Mouse (Mus musculus) forebrain, embryonic 14.5 days (tissue): ENCODE measurements around the gene 4930523C07Rik. TPM values are rescaled to one million over a fixed set of nuclear protein-coding genes. Genes with fewer than 3 reads are reported as not detected.
A peak's percentile ranks its signal among the peaks of the same experiment; 100 is the strongest.

Experiments used
- ATAC-seq: fragments of 200-750 bp; cut with Nextera tagmentation; 2 replicates; pipeline ENCODE4 v1.8.0; 2017; ENCODE audit warnings: mild to moderate bottlenecking, moderate library complexity
- DNase-seq: peaks from one replicate; pipeline ENCODE4 v3.0.0-alpha.2; 2015; ENCODE audit warnings: low spot score
- H3K27ac ChIP-seq: fragments of 300-500 bp; sonication (generic); 2 replicates; pipeline ENCODE4 v1.5.1; 2014; ENCODE audit warnings: low read depth, mild to moderate bottlenecking, control low read depth, low read length, moderate library complexity
- H3K27me3 ChIP-seq: fragments of 300-500 bp; sonication (generic); replicated peaks from 2 replicates; pipeline ENCODE4 v1.6.1; 2014; ENCODE audit warnings: low read length, control low read depth, mixed read lengths; ENCODE audit not compliant: control insufficient read depth, insufficient read depth
- H3K36me3 ChIP-seq: fragments of 300-500 bp; sonication (generic); 2 replicates; pipeline ENCODE4 v1.6.1; 2014; ENCODE audit warnings: low read length, control low read depth; ENCODE audit not compliant: control insufficient read depth, insufficient read depth
- H3K4me1 ChIP-seq: fragments of 300-500 bp; sonication (generic); 2 replicates; pipeline ENCODE4 v1.6.1; 2014; ENCODE audit warnings: antibody characterized with exemption, low read length, control low read depth; ENCODE audit not compliant: control insufficient read depth, insufficient read depth
- H3K4me2 ChIP-seq: fragments of 300-500 bp; sonication (generic); 2 replicates; pipeline ENCODE4 v1.6.1; 2014; ENCODE audit warnings: mild to moderate bottlenecking, control low read depth, low read length
- H3K4me3 ChIP-seq: fragments of 300-500 bp; sonication (generic); 2 replicates; pipeline ENCODE4 v1.5.1; 2014; ENCODE audit warnings: low read depth, low read length, control low read depth
- H3K9ac ChIP-seq: fragments of 300-500 bp; sonication (generic); 2 replicates; pipeline ENCODE4 v1.6.1; 2014; ENCODE audit warnings: mild to moderate bottlenecking, low read length, control low read depth, moderate library complexity
- H3K9me3 ChIP-seq: fragments of 300-500 bp; sonication (generic); replicated peaks from 2 replicates; pipeline ENCODE4 v1.6.1; 2016; ENCODE audit warnings: low read length, control low read depth, mixed read lengths; ENCODE audit not compliant: control insufficient read depth
- WGBS: fragments of 180-500 bp; shearing (Covaris S2); extraction: QIAGEN DNeasy Blood & Tissue Kit; methylation state at CpG from one replicate; pipeline ENCODE4 v1.1.7; 2014; 5-methylcytosine and 5-hydroxymethylcytosine counted together
- polyA plus RNA-seq: library from polyadenylated mRNA; unstranded; fragments of >200 nt; fragmentation: Nextera tagmentation; extraction: Ambion mirVana; gene quantifications from 2 replicates; pipeline ENCODE4 v1.2.1, GENCODE M21; 2014

4930523C07Rik gene
- polyA plus RNA-seq, 1 experiment from 2014 or later: 1.7 TPM

- Histone ChIP-seq H3K9me3 (no peaks in the 10 kb centered on the region), H3K36me3 (no peaks in the 10 kb centered on the region), H3K27ac (no peak overlapping the region), H3K4me2 (no peak overlapping the region), H3K27me3 (no peaks in the 10 kb centered on the region), H3K9ac (no peak overlapping the region), H3K4me3 (no peak overlapping the region), H3K4me1 (peaks cover 6% of the 10 kb centered on the region)
- DNase-seq (no peak), ATAC-seq (no peak)
- 82% methylated on average over 7 of the region's 7 CpGs for WGBS
Measured at GRCm38 (mm10) chr1:160042351-160042750, 1.8 kb upstream of the 4930523C07Rik start.

GRCm38 (mm10) chr1:160043271-160043975 is 759 bp upstream of the 4930523C07Rik start:
- Histone ChIP-seq H3K4me2 (no peak overlapping the region), H3K36me3 (no peaks in the 10 kb centered on the region), H3K4me1 (peaks cover 6% of the 10 kb centered on the region), H3K4me3 (no peak overlapping the region), H3K9me3 (no peaks in the 10 kb centered on the region), H3K9ac (no peak overlapping the region), H3K27ac (no peak overlapping the region), H3K27me3 (no peaks in the 10 kb centered on the region)
- DNase-seq (no peak), ATAC-seq (no peak)
- WGBS: 92% methylated on average over 13 of the region's 13 CpGs

- WGBS: 73% methylated on average over 3 of the region's 3 CpGs
- no peak overlapping the region for H3K9ac ChIP-seq
- no peak overlapping the region for H3K27ac ChIP-seq
- ATAC-seq: no peak
- H3K36me3 ChIP-seq: no peaks in the 10 kb centered on the region
- H3K9me3 ChIP-seq: no peaks in the 10 kb centered on the region
- no peaks in the 10 kb centered on the region for H3K27me3 ChIP-seq
- H3K4me2 ChIP-seq: peak overlapping the region; percentile 50; the same call in 1 of the 2 replicates
- H3K4me1 ChIP-seq: peaks cover 6% of the 10 kb centered on the region
- H3K4me3 ChIP-seq: no peak overlapping the region
- DNase-seq: no peak
Measured at GRCm38 (mm10) chr1:160045056-160045715, 1.0 kb downstream of the 4930523C07Rik start.

- DNase-seq: no peak
- H3K9ac ChIP-seq: no peak overlapping the region
- H3K27ac ChIP-seq: no peak overlapping the region
- no peak overlapping the region for H3K4me2 ChIP-seq
- H3K36me3 ChIP-seq: no peaks in the 10 kb centered on the region
- WGBS: 73% methylated on average over 5 of the region's 5 CpGs
- no peaks in the 10 kb centered on the region for H3K27me3 ChIP-seq
- H3K4me3 ChIP-seq: no peak overlapping the region
- peaks cover 6% of the 10 kb centered on the region for H3K4me1 ChIP-seq
- H3K9me3 ChIP-seq: no peaks in the 10 kb centered on the region
- no peak for ATAC-seq
Measured at GRCm38 (mm10) chr1:160045971-160046370, 1.8 kb downstream of the 4930523C07Rik start.

- DNase-seq: no peak
- Histone ChIP-seq H3K36me3 (no peaks in the 10 kb centered on the region), H3K4me3 (no peak overlapping the region), H3K4me1 (peaks cover 6% of the 10 kb centered on the region), H3K27me3 (no peaks in the 10 kb centered on the region), H3K9ac (no peak overlapping the region), H3K9me3 (no peaks in the 10 kb centered on the region), H3K27ac (no peak overlapping the region), H3K4me2 (no peak overlapping the region)
- ATAC-seq: no peak
- 90% methylated on average over 4 of the region's 4 CpGs for WGBS
Measured at GRCm38 (mm10) chr1:160046786-160047185, 2.6 kb downstream of the 4930523C07Rik start.

GRCm38 (mm10) chr1:160047481-160047931 is 3.3 kb downstream of the 4930523C07Rik start:
- no peaks in the 10 kb centered on the region for H3K36me3 ChIP-seq
- no peak overlapping the region for H3K4me3 ChIP-seq
- H3K4me1 ChIP-seq: peaks cover 6% of the 10 kb centered on the region
- DNase-seq: no peak
- no peaks in the 10 kb centered on the region for H3K27me3 ChIP-seq
- no peak overlapping the region for H3K27ac ChIP-seq
- no peaks in the 10 kb centered on the region for H3K9me3 ChIP-seq
- no peak overlapping the region for H3K9ac ChIP-seq
- ATAC-seq: no peak
- WGBS: 87% methylated on average over 7 of the region's 7 CpGs
- H3K4me2 ChIP-seq: no peak overlapping the region

GRCm38 (mm10) chr1:160049131-160049880 is 5.1 kb downstream of the 4930523C07Rik start:
- Histone ChIP-seq H3K4me2 (no peak overlapping the region), H3K4me3 (no peak overlapping the region), H3K9me3 (no peaks in the 10 kb centered on the region), H3K27ac (no peak overlapping the region), H3K4me1 (peaks cover 2% of the 10 kb centered on the region), H3K27me3 (no peaks in the 10 kb centered on the region), H3K36me3 (no peaks in the 10 kb centered on the region), H3K9ac (no peak overlapping the region)
- whole genome bisulfite sequencing: 91% methylated on average over 5 of the region's 5 CpGs
- ATAC-seq (no peak), DNase-seq (no peak)

- no peaks in the 10 kb centered on the region for H3K4me1 ChIP-seq
Measured at GRCm38 (mm10) chr1:160050898-160051297, 6.7 kb downstream of the 4930523C07Rik start.

More at GRCm38 (mm10) chr1:160050898-160051297, 6.7 kb downstream of the 4930523C07Rik start:
- 95% methylated on average over 6 of the region's 6 CpGs for WGBS
- Histone ChIP-seq H3K4me2 (no peak overlapping the region), H3K9ac (no peak overlapping the region), H3K4me3 (no peak overlapping the region), H3K27ac (no peak overlapping the region), H3K36me3 (no peaks in the 10 kb centered on the region), H3K27me3 (no peaks in the 10 kb centered on the region), H3K9me3 (no peaks in the 10 kb centered on the region)
- ATAC-seq: no peak
- DNase-seq: no peak
